Mouse (Mus musculus) kidney, adult 11 months (tissue): ENCODE measurements around the gene Aurkaip1.

Source experiments
- DNase-seq: peaks from one replicate; pipeline ENCODE4 v3.0.0; 2022

Aurkaip1 gene

DNA sequence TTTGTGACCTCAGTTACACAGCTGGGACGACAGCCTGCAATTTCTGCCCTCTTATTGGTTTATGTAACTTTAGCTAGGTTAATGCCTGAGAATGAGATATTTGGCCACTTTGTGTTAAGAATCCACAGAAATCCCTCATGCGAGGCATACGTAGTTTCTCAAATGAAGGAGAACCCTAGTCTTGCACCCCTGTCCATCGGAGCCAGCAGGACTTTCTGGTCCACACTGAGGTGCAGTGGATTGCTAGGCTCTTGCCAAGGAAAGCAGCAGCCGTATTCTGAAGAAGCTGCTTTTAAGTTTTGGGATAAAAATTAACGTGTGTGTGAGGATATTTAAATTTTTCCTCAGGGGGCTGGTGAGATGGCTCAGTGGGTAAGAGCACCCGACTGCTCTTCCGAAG is 476 bp upstream of the Aurkaip1 start:
- no peak for DNase-seq

DNA sequence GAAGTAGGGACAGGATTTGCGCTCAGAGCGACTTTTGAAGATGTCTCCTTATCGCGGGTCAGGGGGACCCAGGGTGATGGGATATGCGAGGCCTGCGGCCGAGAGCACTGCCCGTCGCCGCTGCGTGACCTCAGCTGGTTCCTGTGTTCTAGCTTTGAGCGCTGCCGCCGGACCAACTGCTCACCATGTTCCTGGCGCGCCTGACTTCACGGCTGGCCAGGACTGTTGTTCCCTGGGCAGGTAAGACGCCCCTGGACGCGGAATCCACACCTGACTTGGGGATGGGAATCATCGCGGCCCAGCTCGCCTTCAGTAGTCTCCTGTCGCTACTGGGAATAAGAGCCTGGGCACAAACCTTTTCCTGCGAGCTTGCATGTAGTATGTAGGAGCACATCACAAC is 759 bp downstream of the Aurkaip1 start:
- no peak for DNase-seq

DNA sequence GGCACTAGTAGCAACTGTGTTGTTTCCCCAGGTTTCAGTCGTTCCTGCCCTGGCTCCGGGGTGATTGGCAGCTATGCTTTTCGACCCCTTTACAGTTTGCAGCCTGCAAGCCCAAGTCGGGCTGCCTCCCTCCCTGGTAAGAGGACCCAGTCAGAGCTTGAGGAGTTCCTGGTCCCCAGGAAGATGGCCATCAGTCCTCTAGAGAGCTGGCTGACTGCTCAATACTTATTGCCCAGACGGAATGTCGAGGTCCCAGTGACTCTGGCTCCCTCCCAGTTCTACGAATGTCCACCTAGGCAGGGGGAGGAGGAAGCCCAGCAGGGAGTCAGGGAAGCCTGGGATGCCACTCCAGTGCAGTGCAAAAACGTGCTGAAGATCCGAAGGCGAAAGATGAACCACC is 1.2 kb downstream of the Aurkaip1 start:
- DNase-seq = no peak

DNA sequence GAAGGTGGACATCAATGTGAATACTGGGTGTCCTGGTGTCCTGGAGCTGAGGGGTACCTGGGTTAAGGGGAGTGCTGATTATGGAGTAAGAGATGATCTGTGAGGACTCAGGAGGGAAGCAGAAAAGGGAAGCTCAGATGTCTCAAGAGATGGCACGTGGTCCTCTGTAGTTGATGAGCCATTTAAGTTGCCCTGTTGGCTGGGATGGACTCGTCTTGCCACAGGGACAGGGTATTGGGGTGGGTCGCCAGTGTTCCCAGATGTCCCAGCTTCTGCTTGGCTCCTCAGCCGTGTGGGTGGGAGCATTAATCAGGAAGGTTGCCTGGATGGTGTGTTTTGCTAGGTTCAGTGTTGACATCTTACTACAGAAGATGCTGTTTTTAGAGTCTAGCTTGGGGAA is 2.2 kb downstream of the Aurkaip1 start:
- DNase-seq = no peak

DNA sequence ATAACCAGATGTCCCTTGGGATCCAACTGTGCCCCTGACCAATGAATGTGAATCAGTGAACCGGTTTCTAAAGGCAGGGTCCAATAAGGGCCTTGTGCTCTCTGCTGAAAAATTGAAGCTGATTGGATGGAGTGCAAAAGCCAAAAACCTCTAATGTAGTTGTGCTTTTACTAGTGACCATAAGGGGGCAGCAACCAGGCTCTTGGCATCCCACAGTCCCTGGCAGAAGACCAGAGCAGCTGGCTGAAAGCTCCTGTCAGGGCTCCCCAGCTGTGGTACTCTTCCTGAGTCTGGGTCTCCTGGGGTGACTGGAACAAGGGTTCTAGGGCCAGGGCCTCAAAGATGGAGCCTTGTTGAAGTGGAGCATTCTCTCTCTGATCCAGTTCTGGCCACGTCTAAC is 2.8 kb downstream of the Aurkaip1 start:
- peak; percentile 77 for DNase-seq

DNA sequence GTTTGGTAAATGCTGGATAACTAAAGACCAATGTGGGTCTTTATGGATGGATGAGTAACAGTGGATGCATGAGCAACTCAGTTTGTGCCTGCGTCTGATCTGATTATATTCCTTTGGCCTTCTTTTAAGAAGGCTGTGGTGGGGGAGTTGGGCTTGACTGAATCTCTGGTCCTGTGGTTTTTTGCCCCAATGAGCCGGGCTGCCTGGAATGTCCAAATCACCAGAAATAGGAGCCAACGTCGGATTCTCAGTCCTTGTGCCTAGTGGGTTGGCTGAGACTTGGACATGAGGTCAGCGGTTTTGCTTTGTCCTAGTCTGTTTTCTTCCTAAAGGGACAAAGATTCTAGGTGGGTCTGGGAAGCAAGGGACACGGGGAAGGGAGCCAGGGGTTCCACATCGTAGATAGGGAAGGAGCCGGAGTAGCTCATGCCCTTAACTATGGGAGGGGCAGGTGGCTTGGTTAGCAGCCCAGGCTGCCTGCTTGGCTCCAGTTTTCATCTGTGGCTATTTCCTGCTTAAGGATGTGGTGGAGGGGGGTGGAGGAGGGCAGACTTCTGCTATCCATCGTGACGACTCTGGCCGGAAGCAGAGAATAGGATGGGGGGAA is 6.4 kb downstream of the Aurkaip1 start:
- peak; percentile 49 for DNase-seq

DNA sequence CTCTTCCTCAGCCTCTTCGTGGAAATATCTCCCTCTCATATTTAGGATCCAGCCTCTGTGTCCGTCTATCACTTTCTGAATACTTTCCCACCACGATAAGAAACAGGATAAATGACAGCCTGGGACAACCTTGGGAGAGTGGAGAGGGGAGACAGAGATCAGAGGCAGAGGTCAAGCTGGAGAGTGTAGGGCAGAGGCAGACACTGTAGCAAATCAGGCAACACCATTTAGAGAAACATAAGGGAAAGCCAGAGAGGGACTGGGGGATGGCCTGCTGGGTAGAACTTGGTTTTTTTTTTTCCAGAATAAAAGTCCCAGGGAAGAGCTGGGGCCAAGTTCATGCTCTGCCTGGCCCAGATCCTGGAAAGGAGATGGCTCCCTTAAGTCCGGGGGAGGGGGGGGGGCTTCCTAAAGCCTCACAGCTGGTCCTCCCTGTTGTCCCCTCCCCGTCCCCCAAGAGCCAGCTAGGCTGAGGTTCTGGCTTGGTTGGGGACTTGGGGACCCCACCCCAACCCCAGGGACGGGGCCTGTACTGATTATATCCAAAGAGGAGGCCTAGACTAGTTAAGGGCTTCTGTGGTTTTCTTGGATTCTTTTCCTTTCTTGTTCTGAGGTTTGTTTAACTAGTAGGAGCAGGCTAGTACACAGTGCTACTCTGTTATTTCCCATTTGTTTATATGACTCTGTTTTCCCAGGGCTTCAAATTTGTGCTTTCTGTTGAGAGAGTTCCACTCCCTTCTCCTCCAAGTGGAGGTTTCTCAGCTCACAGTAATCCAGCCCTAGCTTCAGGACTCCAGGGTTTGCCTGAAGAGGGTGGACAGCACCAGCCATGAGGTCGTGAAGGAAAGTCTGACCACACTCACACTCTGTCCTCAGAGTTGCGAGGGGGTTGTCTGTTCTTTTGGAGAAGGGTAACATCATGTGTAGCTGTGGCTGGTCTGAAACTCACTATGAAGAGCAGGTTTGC is 7.4 kb downstream of the Aurkaip1 start:
- DNase-seq = no peak

DNA sequence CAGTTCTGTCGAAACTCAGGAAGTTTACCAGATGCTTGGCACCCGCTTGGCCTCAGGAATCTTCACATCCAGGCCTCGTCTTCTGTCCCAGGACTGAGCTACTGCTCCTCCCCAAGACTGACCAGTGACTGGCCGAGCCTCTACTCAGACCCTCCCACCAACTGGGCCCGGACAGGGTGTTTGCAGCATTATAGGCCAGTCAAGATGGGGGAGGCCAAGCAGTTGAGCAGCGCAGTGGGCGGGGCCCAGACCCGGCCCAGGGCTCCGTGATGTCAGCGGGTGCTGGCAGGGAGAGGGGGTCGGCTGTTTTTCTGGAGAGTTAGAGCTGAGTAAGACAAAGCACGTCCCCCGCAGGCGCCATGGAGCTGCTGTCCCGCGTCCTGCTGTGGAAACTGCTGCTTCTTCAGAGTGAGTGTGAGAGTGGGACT is 8.4 kb downstream of the Aurkaip1 start, which contains the start of gene Mxra8:
TSS of gene Mxra8 (plus strand) at position 198 of the 428 bp plus-strand sequence.
- DNase-seq = peak; percentile 85

DNA sequence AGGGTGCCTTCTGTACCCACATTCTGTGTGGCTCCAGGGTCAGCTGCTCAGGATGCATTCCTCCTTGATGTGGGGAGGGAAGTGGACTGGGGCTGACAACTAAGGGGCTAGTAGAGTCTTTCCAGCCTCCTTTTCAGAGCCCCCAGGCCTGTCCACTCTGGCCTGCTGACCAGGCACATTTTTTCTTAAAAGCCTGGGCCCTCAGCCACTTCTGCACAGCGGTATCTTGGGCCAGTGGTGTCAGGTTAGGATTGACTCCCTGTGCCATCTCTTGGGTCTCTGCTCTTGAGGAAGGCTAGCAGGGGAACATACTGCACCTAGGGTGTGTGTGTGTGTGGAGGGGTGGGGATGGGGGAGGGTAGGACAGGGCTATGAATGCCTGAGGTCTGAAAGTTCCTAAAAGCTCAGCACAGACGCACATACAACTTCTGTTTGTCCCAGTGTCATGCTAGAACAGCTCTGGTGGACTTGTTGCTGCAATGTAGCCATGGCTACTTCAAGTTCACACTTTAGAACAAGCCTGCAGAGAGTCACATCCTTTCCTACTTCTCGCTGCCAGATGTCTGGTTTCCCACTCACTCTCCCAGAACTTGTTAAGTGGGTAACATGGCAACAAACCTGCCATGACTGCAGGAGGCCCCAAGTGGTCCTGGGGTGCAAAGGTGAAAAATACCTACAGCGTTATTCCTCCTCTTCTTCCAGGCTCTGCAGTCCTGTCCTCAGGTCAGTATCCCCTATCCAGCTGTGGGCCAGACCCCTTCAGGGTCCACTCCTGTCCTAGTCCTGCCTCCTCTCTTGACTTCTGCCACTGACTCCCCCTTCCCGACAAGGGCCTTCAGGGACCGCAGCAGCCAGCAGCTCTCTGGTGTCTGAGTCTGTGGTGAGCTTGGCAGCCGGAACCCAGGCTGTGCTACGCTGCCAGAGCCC is 9.3 kb downstream of the Aurkaip1 start:
- no peak for DNase-seq

DNA sequence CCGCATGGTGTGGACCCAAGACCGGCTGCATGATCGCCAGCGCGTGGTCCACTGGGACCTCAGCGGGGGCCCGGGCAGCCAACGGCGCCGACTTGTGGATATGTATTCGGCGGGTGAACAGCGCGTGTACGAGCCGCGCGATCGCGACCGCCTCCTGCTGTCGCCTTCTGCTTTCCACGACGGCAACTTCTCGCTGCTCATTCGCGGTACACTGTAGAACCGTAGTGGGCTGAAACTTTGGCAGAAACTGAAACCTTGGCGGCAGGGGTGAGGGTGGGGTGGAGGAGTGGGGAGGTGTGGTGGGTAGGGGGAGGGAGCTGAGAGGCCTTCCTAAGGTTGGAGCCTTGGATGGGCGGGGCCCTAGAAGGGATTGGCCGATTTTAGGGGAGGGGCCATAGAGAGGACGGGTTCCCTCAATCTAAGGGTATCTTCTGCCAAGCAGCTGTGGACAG is 10.0 kb downstream of the Aurkaip1 start:
- DNase-seq = peak; percentile 77

DNA sequence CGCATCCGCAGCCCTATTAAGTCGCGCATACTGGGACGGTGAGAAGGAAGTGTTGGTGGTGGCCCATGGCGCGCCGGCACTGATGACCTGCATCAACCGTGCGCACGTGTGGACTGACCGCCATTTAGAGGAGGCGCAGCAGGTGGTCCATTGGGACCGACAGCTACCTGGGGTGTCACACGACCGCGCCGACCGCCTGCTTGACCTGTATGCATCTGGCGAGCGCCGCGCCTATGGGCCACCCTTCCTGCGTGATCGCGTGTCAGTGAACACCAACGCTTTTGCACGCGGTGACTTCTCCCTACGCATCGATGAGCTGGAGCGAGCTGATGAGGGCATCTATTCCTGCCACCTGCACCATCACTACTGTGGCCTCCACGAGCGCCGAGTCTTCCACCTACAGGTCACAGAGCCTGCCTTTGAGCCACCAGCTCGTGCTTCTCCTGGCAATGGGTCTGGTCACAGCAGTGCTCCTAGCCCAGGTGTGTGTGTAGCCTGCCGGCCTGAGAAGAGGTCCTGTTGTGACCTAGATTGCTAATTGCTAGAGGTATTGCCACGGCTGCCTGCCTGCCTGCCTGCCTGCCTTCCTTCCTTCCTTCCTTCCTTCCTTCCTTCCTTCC is 10.7 kb downstream of the Aurkaip1 start:
- no peak for DNase-seq

DNA sequence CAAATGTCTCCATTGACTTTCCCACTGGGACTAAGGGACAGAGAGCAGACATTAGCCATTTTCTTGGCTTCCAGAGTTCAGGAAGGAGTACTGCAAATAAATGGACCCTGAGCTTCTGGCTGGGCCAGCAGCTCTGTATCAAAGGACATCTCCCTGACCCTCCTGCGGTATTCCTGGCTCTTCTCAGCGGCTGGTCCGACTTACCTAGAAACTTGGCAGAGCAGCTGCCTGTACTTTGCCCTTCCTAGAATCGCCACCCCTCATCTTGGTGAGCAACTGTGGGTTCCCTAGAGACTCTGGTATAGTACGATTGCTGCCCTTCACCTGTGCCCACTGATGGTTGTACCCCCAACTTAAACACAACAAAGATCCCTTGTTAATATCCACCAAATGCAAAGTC is 12.2 kb downstream of the Aurkaip1 start:
- peak; percentile 77 for DNase-seq

DNA sequence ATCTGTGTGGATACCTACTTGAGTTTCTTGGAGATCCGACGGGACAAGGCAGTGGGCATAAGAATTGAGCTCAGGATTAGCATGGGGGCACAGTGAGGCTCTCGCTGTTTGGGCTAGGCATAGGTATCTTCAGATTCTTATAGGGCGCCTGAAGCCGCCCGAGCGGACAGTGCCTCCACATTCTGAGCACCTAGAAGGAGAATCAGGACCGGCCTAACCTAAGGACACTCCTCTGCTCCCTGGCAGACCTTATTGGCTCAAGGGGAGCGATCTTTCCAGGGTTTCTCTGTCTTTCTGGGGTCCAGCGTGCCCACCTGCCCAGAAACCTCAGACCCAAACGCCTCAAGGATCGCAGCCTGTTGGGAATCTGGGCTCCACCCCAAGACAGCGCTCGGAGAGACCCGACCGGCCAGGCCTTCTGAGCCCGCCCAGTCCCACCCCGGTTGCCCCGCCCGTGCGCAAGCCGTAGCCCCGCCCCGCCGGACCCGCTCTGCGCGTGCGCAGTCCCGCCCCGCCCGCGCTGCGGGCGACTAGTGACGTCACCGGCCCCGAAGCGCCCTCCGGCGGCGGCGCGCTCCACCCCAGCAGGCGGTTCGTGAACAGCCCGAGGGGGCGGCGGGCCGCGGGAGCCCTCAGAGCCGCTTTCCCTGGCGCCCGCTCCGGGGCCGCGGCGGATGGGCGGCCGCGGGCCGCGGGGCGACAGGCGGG is 16.0 kb downstream of the Aurkaip1 start, which contains the start of gene Dvl1:
TSS of gene Dvl1 (plus strand) at position 532 of the 708 bp plus-strand sequence.
- peak; percentile 85 for DNase-seq

DNA sequence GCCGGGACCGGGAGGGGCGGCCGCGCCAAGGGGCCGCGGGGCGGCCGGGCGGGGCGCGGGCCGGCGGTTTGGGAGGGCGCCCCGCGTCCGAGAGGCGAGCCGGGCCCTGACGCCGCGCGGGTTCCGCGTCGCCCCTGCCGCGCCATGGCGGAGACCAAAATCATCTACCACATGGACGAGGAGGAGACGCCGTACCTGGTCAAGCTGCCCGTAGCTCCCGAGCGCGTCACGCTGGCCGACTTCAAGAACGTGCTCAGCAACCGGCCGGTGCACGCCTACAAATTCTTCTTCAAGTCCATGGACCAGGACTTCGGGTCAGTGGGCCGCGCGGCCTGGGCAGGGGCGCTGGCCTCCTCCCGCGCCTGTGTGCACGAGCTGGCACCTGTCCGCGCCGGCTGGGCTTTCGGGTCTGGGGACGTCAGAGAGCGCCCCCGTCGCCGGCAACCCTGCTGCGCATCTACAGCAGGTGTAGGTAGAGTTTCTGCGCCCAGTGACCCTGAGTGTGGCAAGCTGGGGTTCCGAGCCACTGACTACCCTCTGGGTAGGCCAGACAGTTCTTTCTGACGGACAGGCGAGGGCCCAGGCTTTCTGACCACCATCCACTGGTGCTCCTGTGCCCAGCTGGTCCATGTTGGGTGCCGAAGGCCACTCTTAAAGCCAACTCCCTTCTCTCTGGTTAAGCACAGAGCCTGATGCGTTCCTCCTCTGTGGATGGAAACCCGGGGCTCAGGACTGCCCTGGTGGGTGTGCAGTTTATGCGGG is 16.7 kb downstream of the Aurkaip1 start:
- peak; percentile 73 for DNase-seq

DNA sequence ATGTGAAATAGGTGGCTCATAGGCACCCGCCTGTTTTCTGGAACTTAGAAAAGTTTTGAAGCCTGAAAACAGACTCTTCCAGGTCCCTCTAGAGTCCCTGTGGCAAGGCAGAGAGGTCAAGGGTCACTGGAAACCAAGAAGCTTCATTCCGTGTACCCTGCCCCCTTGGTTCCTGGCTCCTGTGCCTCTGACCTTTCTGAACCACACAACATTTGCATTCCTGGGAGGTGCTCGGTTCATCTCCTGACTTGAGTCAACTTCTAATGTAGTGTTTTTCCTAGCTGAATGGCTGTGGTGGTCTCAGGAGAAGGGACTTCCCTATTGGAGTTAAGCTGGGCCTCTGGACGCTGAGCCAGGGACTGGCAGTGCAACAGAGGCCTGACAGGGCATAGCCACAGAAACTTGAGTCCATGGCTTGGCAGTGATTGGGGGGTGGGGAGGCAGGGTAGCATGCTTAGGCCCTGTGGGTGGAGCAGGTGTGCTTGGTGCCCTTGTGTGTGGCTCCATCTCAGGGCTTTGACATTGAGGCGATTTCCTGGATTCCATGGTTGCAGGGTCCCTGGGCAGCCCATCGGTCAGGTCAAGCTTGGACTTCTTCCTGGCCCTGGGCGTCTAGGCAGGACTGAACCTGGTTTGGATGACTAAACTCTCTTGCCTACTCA is 17.5 kb downstream of the Aurkaip1 start:
- DNase-seq = peak; percentile 83

DNA sequence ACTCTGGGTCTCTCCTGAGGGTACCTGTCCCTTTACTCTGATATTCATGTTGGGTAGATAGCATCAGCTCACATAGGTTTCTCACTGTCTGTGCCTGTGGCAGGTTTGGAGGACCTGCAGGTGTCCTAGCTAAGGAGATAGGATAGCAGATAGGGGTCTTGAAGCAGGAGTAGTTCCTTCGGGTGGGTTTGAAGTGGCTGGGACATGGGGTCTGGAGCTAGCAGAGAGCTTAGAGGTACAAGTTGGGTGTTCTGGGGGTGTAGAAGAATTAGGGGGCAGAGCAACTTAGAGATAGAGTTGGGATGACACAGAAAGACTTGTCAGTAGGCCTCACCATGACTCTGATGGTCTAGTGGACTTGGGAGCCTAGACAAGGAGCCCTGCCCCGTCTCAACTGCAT is 18.3 kb downstream of the Aurkaip1 start:
- DNase-seq = no peak

DNA sequence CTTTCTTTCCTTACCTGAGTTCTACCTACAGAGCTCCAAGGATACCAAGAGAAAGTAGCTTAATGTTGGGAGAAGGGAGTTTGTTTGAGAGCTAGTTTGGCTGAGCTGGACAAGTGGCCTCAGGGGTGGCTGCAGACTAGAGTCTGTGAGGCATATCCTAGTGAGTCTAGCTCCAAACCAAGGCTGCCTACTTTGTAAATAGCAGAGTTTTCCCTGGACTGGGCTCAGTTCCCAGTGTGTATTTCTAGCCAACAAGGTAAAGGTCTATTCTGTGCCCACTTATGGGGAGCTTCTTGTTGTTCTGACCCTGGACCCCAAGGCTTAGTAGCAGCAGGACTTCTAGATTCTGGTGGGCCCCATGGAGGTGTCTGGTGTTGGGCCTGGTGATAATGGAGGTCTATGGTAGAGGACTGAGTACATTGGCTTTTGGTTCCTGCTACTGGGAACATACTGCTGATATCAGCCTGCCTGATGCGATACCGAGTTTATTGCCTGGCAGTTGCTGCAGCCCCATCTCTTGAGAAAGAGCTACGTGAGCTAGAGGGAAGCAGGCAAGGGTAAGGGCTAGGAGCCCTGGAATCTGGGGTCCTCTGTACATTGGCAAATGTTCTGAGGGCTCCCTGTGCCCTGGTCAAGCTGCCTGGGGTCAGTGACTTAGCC is 18.9 kb downstream of the Aurkaip1 start:
- peak; percentile 68 for DNase-seq

DNA sequence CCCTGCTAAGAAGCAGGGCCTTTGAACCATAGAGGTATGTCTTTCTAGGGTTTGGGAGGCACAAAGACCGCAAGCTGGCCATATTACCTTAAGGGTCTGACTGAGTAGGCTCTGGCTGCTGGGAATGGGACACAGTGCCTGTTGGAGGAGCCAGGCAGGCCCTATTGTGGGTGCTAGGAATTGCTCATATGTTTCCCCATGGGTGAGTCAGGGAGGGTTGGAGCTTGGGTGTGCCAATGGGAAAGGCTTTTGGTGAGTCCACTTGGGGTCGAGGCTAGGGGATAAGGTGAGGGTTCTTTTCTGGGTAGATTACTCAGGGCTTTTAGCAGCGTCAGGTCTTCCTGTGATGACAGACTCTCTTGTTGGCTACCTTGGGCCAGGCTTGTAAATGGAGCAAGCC is 20.3 kb downstream of the Aurkaip1 start:
- DNase-seq = no peak

DNA sequence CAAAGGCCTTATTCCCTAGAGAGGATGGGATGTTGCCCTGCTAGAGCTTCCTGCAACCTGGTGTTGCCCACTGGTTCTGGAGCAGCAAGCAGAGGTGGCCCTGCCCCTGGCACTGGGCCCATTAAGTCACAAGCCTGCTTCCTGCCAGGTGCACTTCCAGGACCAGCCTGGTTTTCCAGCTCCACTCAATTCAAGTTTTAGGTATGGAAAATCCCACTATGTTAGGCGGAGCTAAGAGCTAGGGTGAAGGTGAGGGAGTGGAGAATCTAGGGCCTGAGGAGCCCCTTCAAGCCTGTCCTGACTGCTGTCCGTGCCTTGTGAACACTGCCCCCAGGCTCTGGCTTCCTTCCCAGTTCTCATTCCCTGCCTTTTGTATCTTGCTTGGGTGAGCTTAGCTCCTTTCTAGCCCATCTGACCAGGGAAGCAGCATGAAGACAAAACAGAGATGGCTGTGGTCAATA is 20.9 kb downstream of the Aurkaip1 start:
- peak; percentile 78 for DNase-seq

DNA sequence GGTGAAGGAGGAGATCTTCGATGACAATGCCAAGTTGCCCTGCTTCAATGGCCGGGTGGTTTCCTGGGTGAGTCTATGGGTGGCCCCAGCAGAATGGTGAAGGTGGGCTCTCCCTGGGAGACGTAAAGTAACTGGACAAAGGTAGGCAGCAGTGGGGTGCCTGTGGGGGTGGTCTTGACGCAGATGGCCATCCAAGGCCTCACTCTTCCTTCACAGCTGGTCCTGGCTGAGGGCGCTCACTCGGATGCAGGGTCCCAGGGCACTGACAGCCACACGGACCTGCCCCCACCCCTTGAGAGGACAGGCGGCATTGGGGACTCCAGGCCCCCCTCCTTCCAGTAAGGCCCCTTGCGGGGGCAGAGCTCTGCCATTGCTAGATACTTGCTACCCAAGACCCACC is 22.3 kb downstream of the Aurkaip1 start:
- DNase-seq = no peak
